ENCODE assay signal across 8 mouse cellular contexts in the genomic region with DNA sequence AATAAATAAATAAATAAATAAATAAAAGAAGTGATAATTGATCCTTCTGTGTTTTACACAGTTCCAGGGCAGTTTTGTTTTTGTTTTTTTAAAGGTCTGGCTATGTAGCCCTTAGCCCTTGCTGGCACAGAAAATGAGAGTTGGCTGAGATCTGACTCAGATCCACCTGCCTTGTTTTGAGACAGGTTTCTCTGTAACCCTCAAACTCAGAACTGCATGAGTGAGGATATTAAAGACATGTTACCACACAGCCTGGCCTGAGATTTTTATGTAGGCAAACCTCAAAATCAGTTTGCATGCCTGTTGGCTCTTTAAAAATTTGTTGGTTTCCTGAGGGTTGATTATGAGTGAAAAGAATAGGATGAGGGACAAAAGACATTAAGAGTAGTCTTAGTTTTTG. TPM values are rescaled to one million over a fixed set of nuclear protein-coding genes. Genes with fewer than 3 reads are reported as not detected.
DNase-seq lines count a peak whose midpoint lies in the region; ATAC-seq and TF ChIP-seq lines count a peak whose summit lies in the region.

No protein-coding gene starts in this region.

- H3K27ac ChIP-seq in lung, embryonic 14.5 days (ENCODE audit: low read depth): no peak overlapping the region
- H3K27ac ChIP-seq in forebrain, embryonic 11.5 days (ENCODE audit: low read depth, low read length): no peak overlapping the region
- H3K27ac ChIP-seq in limb, embryonic 12.5 days: no peak overlapping the region
- H3K27ac ChIP-seq in neural tube, embryonic 15.5 days (replicated peaks): no peak overlapping the region

- no peaks in the 10 kb centered on the region for H3K9me3 ChIP-seq in lung, embryonic 14.5 days (ENCODE audit: low read depth, low read length)
- H3K9me3 ChIP-seq in forebrain, embryonic 11.5 days (ENCODE audit: control insufficient read depth, low read length): no peaks in the 10 kb centered on the region
- H3K9me3 ChIP-seq in limb, embryonic 12.5 days: no peaks in the 10 kb centered on the region
- H3K9me3 ChIP-seq in neural tube, embryonic 15.5 days (replicated peaks): no peaks in the 10 kb centered on the region

- no peak for TF ChIP-seq POLR2A in lung, adult 2 months (IDR thresholded peaks at IDR 0.05; ENCODE audit: borderline replicate concordance, extremely low read depth, low read depth, low read length)

- H3K36me3 ChIP-seq in lung, embryonic 14.5 days (ENCODE audit: insufficient read depth): peaks cover 59% of the 10 kb centered on the region
- peaks cover 34% of the 10 kb centered on the region for H3K36me3 ChIP-seq in forebrain, embryonic 11.5 days (ENCODE audit: control insufficient read depth, insufficient read depth, low read length)
- peaks cover 55% of the 10 kb centered on the region for H3K36me3 ChIP-seq in limb, embryonic 12.5 days
- peaks cover 39% of the 10 kb centered on the region for H3K36me3 ChIP-seq in neural tube, embryonic 15.5 days

- no peak for TF ChIP-seq CTCF in lung, embryonic 14.5 days (IDR thresholded peaks at IDR 0.05; ENCODE audit: low read depth)
- TF ChIP-seq CTCF in lung, adult 2 months (IDR thresholded peaks at IDR 0.05; ENCODE audit: insufficient read depth, low read length): no peak

- ATAC-seq in lung, embryonic 14.5 days (ENCODE audit: insufficient read depth): no peak
- ATAC-seq in forebrain, embryonic 11.5 days (replicated peaks; ENCODE audit: low FRiP score): no peak
- no peak for ATAC-seq in limb, embryonic 12.5 days (ENCODE audit: insufficient number of reproducible peaks, insufficient read depth, low FRiP score, low TSS enrichment, low read depth)
- ATAC-seq in neural tube, embryonic 15.5 days (ENCODE audit: low FRiP score): no peak
- no peak for ATAC-seq in activated CD4-positive, CD25-positive, alpha-beta regulatory T cell, adult 4 months

- H3K9ac ChIP-seq in lung, embryonic 14.5 days: 0 out of 2 replicates have a peak overlapping the region, but pooled peaks have one; percentile 7
- H3K9ac ChIP-seq in forebrain, embryonic 11.5 days (ENCODE audit: low read length): no peak overlapping the region
- H3K9ac ChIP-seq in limb, embryonic 12.5 days (replicated peaks): no peak overlapping the region
- no peak overlapping the region for H3K9ac ChIP-seq in neural tube, embryonic 15.5 days (replicated peaks)

- DNase-seq in lung, embryonic 14.5 days: no peak
- no peak for DNase-seq in lung, adult 2 months
- DNase-seq in forebrain, embryonic 11.5 days (ENCODE audit: low spot score): no peak
- DNase-seq in B cell, adult 2 months: no peak
- DNase-seq in kidney, adult 9 months: no peak

- H3K4me1 ChIP-seq in lung, embryonic 14.5 days (ENCODE audit: insufficient read depth): 0 out of 2 replicates have a peak, but pooled peaks cover 3% of the 10 kb centered on the region
- peaks cover 13% of the 10 kb centered on the region for H3K4me1 ChIP-seq in lung, adult 2 months (ENCODE audit: control insufficient read depth, insufficient read depth, low read length)
- H3K4me1 ChIP-seq in forebrain, embryonic 11.5 days (replicated peaks; ENCODE audit: control insufficient read depth, insufficient read depth, low read length): peaks cover 4% of the 10 kb centered on the region
- H3K4me1 ChIP-seq in limb, embryonic 12.5 days (replicated peaks): peaks cover 24% of the 10 kb centered on the region
- H3K4me1 ChIP-seq in neural tube, embryonic 15.5 days: peaks cover 43% of the 10 kb centered on the region

- H3K4me2 ChIP-seq in lung, embryonic 14.5 days: peak overlapping the region; percentile 95
- peak overlapping the region; percentile 79 for H3K4me2 ChIP-seq in forebrain, embryonic 11.5 days (ENCODE audit: low read depth, low read length, severe bottlenecking)
- peak overlapping the region; percentile 92 for H3K4me2 ChIP-seq in limb, embryonic 12.5 days
- peak overlapping the region; percentile 95 for H3K4me2 ChIP-seq in neural tube, embryonic 15.5 days

- H3K27me3 ChIP-seq in lung, embryonic 14.5 days (ENCODE audit: insufficient read depth, low read length): no peaks in the 10 kb centered on the region
- no peaks in the 10 kb centered on the region for H3K27me3 ChIP-seq in forebrain, embryonic 11.5 days (ENCODE audit: control insufficient read depth, insufficient read depth, low read length)
- H3K27me3 ChIP-seq in limb, embryonic 12.5 days: no peaks in the 10 kb centered on the region
- H3K27me3 ChIP-seq in neural tube, embryonic 15.5 days (replicated peaks): no peaks in the 10 kb centered on the region

- peak overlapping the region; percentile 76 for H3K4me3 ChIP-seq in lung, embryonic 14.5 days (ENCODE audit: low read depth, low read length)
- H3K4me3 ChIP-seq in lung, adult 2 months (replicated peaks; ENCODE audit: extremely low read depth, low read depth, low read length): no peak overlapping the region
- peak overlapping the region; percentile 82 for H3K4me3 ChIP-seq in forebrain, embryonic 11.5 days (ENCODE audit: low read depth, low read length)
- peak overlapping the region; percentile 76 for H3K4me3 ChIP-seq in limb, embryonic 12.5 days (replicated peaks)
- H3K4me3 ChIP-seq in neural tube, embryonic 15.5 days (replicated peaks): peak overlapping the region; percentile 53

RNA-seq across cellular contexts. Expression of gene Srsf3, which starts 3.1 kb away (rescaled TPM):
- 716 and 730 TPM in 2 replicates for polyA plus RNA-seq in lung, embryonic 14.5 days (2014; fragmentation: Nextera tagmentation; extraction: Ambion mirVana)
- polyA plus RNA-seq in lung, adult 2 months (2012; rRNA removed): 159 and 168 TPM in 2 replicates
- 823 and 865 TPM in 2 replicates for polyA plus RNA-seq in forebrain, embryonic 11.5 days (2014; fragmentation: Nextera tagmentation; extraction: Ambion mirVana)
- polyA plus RNA-seq in limb, embryonic 12.5 days (2016; fragmentation: Nextera tagmentation; extraction: Ambion mirVana): 798 and 826 TPM in 2 replicates
- polyA plus RNA-seq in neural tube, embryonic 15.5 days (2015; fragmentation: Nextera tagmentation; extraction: Ambion mirVana): 403 and 429 TPM in 2 replicates
- 100 to 1,000 TPM; 265 to 364 TPM for polyA plus RNA-seq in activated CD4-positive, CD25-positive, alpha-beta regulatory T cell, adult 4 months (2017; shearing (Covaris generic))

RNA-seq across cellular contexts. Expression of gene Stk38, which starts 27.7 kb away (rescaled TPM):
- 103 and 104 TPM in 2 replicates for polyA plus RNA-seq in lung, embryonic 14.5 days (2014; fragmentation: Nextera tagmentation; extraction: Ambion mirVana)
- polyA plus RNA-seq in lung, adult 2 months (2012; rRNA removed): 105 and 111 TPM in 2 replicates
- polyA plus RNA-seq in forebrain, embryonic 11.5 days (2014; fragmentation: Nextera tagmentation; extraction: Ambion mirVana): 134 and 143 TPM in 2 replicates
- polyA plus RNA-seq in limb, embryonic 12.5 days (2016; fragmentation: Nextera tagmentation; extraction: Ambion mirVana): 135 and 149 TPM in 2 replicates
- polyA plus RNA-seq in neural tube, embryonic 15.5 days (2015; fragmentation: Nextera tagmentation; extraction: Ambion mirVana): 81.2 and 82.1 TPM in 2 replicates
- 100 to 1,000 TPM; 196 to 222 TPM for polyA plus RNA-seq in activated CD4-positive, CD25-positive, alpha-beta regulatory T cell, adult 4 months (2017; shearing (Covaris generic))

RNA-seq across cellular contexts. Expression of gene Cdkn1a, which starts 55.3 kb away (rescaled TPM):
- 12.4 and 13.6 TPM in 2 replicates for polyA plus RNA-seq in lung, embryonic 14.5 days (2014; fragmentation: Nextera tagmentation; extraction: Ambion mirVana)
- polyA plus RNA-seq in lung, adult 2 months (2012; rRNA removed): 70.3 and 91.5 TPM in 2 replicates
- 27.3 and 33.1 TPM in 2 replicates for polyA plus RNA-seq in forebrain, embryonic 11.5 days (2014; fragmentation: Nextera tagmentation; extraction: Ambion mirVana)
- polyA plus RNA-seq in limb, embryonic 12.5 days (2016; fragmentation: Nextera tagmentation; extraction: Ambion mirVana): 54.1 and 59.9 TPM in 2 replicates
- 99.0 and 99.7 TPM in 2 replicates for polyA plus RNA-seq in neural tube, embryonic 15.5 days (2015; fragmentation: Nextera tagmentation; extraction: Ambion mirVana)
- polyA plus RNA-seq in activated CD4-positive, CD25-positive, alpha-beta regulatory T cell, adult 4 months (2017; shearing (Covaris generic)): 10 to 100 TPM in 1 of 2 experiments, 1 to 10 TPM in 1; 7.5 to 12.1 TPM
